Mouse (Mus musculus) gastrocnemius, postnatal 36 days (tissue): Measurements from ENCODE around the gene Ccdc81. TPM values are rescaled to one million over a fixed set of nuclear protein-coding genes. Genes with fewer than 3 reads are reported as not detected.

ENCODE experiments used
- DNase-seq, 2 experiments: peaks; one replicate each; pipeline ENCODE4 v3.0.0; 2022
- intact Hi-C: fragments of 180-260 bp; cut with DNase I; formaldehyde crosslinking; loops from one replicate; pipeline ENCODE4 v1.15.1; 2025
- long read RNA-seq, 2 experiments: library from polyadenylated mRNA; stranded (forward); transcript quantifications; one replicate each; pipeline ENCODE4 v2.0.0; 2021
- total RNA-seq, 2 experiments: library from RNA; stranded (reverse); gene quantifications; 2 replicates each; pipeline ENCODE4 v1.2.3; 2021

The Ccdc81 gene
- not detected for total RNA-seq
- long read RNA-seq, experiment 1, result 0 reads
- long read RNA-seq, experiment 2, result 0 reads

DNA sequence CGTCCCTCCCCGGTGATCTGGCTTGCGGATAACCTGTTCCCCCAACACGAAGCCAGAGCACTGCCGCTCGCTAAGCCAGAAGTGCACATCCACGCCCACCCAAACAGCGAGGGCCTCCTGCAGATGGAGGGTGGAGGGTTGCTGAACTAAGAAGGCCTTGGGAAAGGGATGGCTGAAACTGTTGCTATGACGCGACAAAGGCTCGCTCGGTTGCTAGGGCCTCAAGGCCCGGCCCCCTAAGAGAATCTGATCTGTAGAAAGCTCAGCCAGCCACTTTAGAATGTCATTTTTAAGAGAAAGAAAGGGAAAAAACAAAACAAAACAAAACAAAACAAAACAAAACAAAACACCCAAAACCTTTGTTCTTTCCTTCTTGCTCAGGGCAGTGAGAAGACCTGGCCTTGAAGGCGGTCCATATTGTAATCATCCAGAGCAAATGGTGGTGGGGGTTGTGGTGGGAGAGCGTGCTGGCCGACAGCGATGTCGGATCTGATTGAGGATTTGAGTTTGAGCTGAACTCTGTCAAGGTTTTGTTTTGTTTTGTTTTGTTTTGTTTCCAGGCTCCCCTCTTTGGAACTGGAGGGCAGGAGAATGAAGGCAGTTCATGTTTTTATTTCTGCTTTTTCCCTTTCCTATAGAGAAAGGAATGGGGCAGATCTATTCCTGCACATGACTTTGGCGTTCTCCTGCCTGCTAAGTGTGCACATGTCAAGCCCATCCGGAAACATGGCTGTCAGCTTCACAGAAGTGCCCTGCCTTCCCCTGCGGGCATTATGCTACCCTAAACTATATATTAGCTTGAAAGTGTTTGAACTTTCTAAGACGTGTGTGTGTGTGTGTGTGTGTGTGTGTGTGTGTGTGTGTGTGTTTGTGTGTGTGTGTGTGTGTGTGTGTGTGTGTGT, at the start of gene Ccdc81:
Gene Ccdc81, minus strand, starts transcription at position 188 of the 902 bp plus-strand sequence.
- DNase-seq, result no peak
- intact Hi-C loops, result no loop called here

DNA sequence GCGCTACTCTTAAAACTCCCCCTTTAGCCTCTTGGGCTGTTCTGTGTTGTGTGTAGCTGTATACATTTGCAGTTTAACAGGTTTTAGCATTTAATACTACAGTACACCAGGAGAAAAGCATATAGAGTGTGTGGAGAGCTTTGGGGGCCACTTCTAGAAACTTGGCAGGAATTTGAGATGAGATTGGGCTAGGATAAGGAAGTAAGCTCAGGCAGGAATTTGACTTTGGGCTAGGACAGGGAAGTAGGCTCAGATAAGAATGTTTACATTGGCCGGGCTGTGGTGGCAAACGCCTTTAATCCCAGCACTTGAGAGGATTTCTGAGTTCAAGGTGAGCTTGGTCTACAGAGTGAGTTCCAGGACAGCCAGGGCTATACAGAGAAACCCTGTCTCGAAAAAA, 46.0 kb upstream of the Ccdc81 start:
- intact Hi-C loops, result no loop called here
- no peak for DNase-seq

- intact Hi-C loops, result no loop called here
- DNase-seq, result no peak
Measured at GRCm38 (mm10) chr7:89948026-89948425, 44.6 kb upstream of the Ccdc81 start.

DNA sequence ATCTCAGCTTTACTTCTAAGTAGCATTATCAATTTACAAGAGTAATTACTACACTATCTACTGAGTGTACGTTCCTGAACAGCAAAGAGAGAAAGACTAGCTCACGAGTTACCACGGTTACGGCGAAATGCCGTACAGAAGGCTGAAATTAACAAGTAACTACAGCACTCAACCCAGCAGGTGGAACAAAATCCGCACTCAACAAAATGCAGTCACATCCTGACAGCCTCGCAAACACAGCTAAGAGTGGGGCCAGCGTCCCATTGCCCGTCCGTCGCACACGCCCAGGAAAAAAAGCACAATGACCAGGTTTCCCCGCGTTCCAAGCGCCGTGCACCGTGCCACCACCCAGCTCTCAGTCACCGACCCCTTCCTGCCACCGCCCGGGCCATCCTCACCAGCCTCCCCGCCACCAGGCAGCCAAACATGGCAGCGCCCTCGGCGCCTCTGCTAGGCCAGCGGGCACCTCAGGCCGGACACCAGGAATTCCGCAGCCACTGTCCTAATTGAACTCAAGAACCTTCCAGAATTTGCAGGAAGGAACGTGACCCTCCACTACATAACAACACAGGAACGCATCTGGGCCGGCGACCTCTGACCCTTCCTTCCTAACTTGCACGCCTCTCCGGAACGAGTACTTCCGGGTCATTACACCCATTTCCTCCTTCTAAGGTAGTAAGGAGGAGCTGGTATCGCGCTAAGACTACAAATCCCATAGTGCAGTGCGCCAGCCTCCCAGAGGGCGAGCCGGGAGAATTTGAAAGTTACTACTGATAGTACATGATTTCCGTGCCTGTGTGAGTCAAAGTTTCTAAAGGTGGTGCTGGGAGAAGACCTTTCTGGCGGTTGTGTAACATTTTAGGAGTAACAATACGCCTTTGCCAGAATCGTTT, 37.4 kb upstream of the Ccdc81 start, which contains the start of gene Hikeshi:
Gene Hikeshi, minus strand, starts transcription at position 634 of the 893 bp plus-strand sequence.
- intact Hi-C loops, result loop anchor here (5.0 kb wide), 1 partner anchor 36 kb away; no protein-coding TSS in a partner anchor
- DNase-seq, result peak; percentile 79 to 90

DNA sequence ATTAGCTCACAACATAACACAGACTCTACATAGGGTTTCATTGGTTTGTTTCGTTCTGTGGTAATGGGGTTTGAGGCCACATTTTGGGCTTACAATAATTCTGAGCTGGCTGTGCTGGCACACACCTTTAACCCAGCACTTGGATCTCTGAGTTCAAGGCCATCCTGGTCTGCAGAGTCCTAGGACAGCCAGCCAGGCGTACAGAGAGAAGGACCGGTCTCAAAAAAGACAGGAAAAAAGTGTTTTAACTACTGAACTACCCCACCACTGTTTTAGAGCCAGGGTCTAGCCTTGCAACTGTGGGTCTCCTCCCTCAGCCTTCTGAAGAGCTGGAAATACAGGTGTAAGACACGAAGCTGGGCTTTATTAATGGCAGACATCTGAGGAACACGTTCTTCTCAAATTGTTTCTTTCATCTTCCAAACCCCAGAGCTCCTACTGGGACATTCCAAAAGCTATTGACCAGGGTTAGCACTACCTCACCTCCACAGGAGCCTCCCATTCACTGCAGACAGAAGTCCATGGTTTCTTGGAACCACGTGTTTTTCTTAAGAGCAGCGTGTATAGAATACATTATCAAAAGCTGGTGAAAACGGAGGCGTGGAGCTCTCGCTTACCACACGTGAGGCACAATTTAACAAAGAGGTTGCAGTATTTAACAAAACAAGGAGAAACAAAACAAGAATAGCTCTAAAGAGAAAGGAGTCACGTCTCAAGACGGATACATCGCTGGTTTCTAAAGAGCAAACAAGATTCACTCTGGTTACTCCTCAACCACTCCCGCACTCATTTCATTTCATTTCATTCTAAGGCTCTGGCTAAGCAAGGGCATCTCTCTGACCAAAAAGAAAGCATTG, 36.3 kb upstream of the Ccdc81 start:
- DNase-seq, result no peak
- intact Hi-C loops, result loop anchor here (5.0 kb wide), 1 partner anchor 38 kb away; no protein-coding TSS in a partner anchor

DNA sequence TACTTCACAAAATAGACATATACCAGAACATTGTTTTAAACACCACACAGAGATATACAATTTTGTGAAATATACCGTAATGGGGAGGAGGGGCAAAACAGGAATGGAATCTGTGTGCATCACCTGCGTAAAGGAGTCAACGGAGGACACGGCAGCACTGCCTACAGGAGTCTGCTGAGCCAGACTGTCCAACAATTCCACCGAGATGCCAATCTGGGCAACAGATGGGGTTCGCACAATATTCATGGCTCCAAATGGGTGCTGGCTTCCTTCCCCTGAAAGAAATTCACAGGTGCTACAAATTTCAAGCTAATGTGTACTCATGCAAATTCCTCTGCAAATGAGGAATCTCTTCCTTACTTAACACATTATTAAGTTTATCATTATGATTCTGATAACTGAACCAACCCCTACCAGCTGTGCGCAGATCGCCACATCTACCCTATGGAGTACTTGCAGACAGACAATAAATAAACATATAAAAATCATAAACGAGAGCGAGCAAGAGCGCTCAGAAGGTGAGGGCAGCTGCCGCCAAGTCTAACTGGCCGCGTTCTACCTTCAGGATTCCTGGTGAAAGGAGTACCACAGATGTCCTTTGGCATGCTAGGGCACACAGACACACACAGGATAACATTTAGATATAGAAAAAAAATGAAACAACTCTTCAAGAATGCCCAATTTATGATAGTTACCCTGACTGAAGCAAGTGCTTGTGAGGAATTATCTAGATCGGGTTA, 20.2 kb upstream of the Ccdc81 start:
- intact Hi-C loops, result no loop called here
- no peak for DNase-seq

DNA sequence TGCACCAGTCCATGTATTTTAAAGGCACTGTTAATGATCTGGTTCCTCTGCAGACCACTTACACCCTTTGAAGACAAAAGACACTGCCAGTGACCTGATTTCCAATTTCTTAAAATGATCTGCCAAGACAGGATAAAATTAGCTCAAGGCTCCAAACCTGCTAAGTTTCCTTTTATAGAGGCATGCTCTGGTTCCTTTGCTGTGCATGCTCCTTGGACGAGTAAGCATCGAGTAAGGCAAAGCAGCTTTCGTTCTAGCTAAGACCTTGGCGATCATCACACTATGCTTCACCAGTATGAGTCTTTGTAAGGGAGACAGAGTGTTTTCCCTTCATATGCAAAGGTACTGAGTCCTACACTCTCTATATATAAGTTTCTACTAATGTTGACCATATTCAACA, 14.3 kb upstream of the Ccdc81 start:
- DNase-seq, result no peak
- intact Hi-C loops, result no loop called here

- DNase-seq, result no peak
- intact Hi-C loops, result no loop called here
Measured at GRCm38 (mm10) chr7:89916711-89917110, 13.3 kb upstream of the Ccdc81 start.

DNA sequence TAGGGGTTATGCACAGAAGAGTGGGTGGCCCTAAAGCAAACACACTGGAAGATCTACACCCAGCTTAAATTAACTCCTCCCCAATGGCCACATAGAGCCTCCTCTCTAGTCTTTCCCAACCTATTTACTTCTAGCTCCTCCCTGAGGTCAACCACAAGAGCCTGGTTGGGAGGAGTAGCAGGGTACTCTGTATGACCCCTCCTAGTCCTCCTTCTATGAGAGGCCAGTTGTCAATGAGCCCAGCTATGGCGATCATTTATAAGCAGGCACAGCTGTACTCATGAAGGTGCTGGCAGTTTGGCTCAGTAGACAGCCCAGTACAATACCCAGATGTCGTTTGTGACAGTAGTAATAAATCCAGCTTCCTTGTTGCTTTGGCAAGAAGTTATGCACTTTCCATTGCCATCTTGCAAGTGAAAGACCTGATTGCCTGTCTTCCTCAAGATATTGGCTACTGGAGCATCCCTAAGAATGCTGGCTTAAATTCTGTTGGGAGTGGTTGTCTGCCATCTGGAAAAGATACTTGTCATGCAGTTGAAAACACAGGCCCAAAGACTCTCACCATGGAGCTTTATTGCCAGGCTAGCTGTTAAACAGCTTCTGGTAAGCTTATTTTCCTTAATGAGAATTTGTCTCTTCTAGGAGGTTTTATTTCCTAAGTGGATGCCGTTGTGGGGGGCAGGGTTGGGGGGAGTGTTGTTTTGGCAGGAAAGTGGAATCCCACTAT, 10.2 kb upstream of the Ccdc81 start:
- DNase-seq, result no peak
- intact Hi-C loops, result no loop called here

DNA sequence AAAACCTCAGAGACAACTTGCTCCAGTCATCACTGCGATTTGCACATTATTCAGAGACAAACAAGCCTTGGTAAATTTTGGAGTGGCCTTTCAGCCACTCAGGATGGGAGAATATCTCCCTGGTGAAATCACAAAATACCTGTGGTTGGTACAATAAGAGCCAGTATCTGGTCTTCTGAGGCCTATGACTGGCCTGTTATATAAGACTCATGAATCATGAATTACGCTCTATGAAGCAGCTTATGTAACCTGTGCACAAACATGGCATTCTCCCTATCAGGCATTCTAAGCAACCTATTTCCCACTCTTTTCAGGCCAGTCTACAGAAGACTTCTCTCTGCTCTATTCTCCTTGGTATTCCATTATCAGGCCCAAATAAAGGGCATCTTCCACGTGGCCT, 8.9 kb upstream of the Ccdc81 start:
- intact Hi-C loops, result no loop called here
- DNase-seq, result no peak

- intact Hi-C loops, result no loop called here
- DNase-seq, result peak in 1 of 2 experiments; percentile 25
Measured at GRCm38 (mm10) chr7:89909711-89910110, 6.3 kb upstream of the Ccdc81 start.

- intact Hi-C loops, result no loop called here
- DNase-seq, result no peak
Measured at GRCm38 (mm10) chr7:89908899-89909621, 5.6 kb upstream of the Ccdc81 start.

DNA sequence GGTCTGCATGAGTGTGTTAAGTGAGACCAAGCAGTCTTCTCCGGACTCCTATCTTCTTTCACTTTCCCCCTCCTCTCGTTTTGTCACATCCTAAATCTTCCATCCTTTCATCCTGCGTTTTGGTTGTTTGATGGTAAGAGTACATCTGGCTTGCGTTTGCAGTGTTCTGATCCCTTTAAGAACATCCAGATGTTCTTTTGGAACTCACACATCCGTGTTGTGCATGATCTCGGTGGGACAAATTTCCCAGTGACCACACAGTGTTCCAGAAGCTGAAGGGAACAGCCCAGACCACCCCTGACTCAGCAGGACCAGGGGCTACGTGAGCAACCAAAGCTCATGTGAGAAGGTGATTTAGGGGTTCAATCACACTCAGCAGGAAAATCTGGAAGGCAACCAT, 5.0 kb upstream of the Ccdc81 start:
- no peak for DNase-seq
- intact Hi-C loops, result no loop called here

- peak in 1 of 2 experiments; percentile 72 for DNase-seq
- intact Hi-C loops, result no loop called here
Measured at GRCm38 (mm10) chr7:89907950-89908349, 4.5 kb upstream of the Ccdc81 start.

DNA sequence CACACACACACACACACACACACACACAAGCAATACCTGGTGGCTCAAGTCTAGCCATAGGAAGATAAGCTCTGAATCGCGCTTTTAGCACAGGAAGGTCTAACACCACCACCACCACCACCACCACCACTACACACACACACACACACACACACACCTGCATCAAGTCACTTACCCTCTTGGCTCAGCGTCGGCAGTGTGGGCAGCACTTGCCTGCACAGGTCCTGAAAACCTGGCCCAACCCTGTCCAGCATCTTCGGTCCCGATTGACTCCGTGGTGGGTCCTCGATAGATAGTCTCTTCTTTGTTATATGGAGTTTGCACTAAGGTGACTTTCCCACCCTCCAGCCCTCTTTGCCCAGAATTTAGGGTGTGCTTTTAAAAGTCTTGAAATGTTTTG, 422 bp downstream of the Ccdc81 start:
- intact Hi-C loops, result no loop called here
- DNase-seq, result no peak

DNA sequence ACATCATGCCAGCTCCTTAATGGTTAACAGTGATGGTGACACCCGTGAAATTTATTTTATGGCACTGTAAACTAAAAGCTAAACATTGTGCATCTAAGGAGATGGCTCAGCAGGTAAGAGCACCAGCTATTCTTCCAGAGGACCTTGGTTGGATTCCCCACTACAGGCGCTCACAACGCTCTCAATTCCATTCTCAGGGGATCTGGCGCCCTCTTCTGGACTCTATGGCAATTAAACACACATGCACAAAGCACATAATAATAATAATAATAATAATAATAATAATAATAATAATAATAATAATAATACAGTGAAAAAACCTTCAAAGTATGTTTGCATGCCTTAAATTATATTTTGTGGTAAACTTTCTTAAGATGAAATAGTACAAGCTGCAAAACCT, 11.6 kb downstream of the Ccdc81 start:
- DNase-seq, result no peak
- intact Hi-C loops, result no loop called here

DNA sequence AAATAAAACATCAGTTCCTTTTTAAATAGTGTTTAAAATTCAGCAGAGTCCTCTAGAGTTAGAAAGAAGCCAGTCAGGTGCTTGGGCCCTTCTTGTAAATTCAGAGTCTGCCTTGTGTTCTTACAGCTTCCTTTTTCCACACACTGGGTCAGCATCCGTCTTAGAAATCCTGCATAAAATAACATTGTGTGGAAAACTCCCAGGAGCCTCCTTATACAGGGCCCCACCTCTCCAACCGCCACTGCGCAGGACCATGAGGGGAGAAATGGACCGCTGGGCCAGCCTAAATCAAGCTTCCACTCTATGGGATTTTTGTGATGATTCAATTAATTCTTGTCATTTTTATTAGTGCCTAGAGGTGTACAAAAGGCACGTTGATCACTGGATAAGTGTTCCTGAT, 12.0 kb downstream of the Ccdc81 start:
- no peak for DNase-seq

DNA sequence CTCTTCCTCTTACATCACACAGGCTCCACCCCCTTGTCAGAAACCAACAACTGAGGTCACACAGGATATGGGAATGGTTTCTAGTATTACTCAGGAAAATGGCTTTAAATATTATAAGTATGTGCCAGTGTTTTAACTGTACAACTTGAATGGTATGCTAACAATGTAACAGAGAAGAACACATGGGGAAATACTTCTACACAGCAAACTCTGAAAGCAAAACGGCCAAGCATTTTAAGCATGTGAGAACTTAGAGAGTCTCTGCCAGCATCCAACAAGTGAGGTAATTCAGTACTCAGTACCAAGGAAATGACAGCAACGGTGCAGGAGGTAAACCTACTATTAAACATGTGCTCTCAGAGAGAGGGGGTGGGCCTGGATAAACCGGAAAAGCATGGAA, 18.9 kb downstream of the Ccdc81 start:
- intact Hi-C loops, result no loop called here
- no peak for DNase-seq

More for the DNA sequence above, 12.0 kb downstream of the Ccdc81 start:
- intact Hi-C loops, result no loop called here
